Mouse (Mus musculus) heart, adult 2 months (tissue): ENCODE measurements at regions not wholly inside any gene's neighbourhood (a gene's known extent, or its start where the extent isn't known, plus 50 kb on each side); places are given as distances from the start of the nearest gene placed in this dataset.
"Not testable (repeated sequence)": the region's sequence is repeated elsewhere in the genome, so short reads cannot be mapped to it uniquely, and the experiment has no call there.

Experiments used
- DNase-seq, 2 experiments: peaks; one replicate each; pipeline ENCODE4 v3.0.0; 2021
- H3K27ac ChIP-seq: fragments of 200-600 bp; 2 replicates; pipeline ENCODE4 v1.8.1; 2022
- H3K27me3 ChIP-seq: fragments of 200-500 bp; 2 replicates; pipeline ENCODE4 v1.6.1; 2012; ENCODE audit warnings: mild to moderate bottlenecking, low read length, inconsistent platforms, mixed read lengths; ENCODE audit not compliant: control insufficient read depth, insufficient read depth
- H3K36me3 ChIP-seq: fragments of 200-500 bp; 2 replicates; pipeline ENCODE4 v1.6.1; 2012; ENCODE audit warnings: low read length, inconsistent platforms; ENCODE audit not compliant: control insufficient read depth, insufficient read depth
- H3K4me1 ChIP-seq: fragments of 200-500 bp; 2 replicates; pipeline ENCODE4 v1.6.1; 2011; ENCODE audit warnings: low read length; ENCODE audit not compliant: control insufficient read depth, insufficient read depth
- H3K4me3 ChIP-seq: fragments of 200-600 bp; 2 replicates; pipeline ENCODE4 v1.8.1; 2022
- H3K79me2 ChIP-seq: fragments of 200-500 bp; replicated peaks from 2 replicates; pipeline ENCODE4 v1.6.1; 2012; ENCODE audit warnings: mild to moderate bottlenecking, inconsistent platforms, low read length, moderate library complexity, mixed read lengths; ENCODE audit not compliant: control insufficient read depth, insufficient read depth
- H3K9ac ChIP-seq: fragments of 200-500 bp; 2 replicates; pipeline ENCODE4 v1.6.1; 2012; ENCODE audit warnings: low read depth, mild to moderate bottlenecking, control low read depth, inconsistent platforms, low read length, mixed read lengths
- CTCF ChIP-seq: fragments of 200-600 bp; IDR thresholded peaks from 2 replicates; pipeline ENCODE4 v1.8.1; 2022; ENCODE audit warnings: antibody characterized with exemption, mild to moderate bottlenecking, moderate library complexity
- EP300 ChIP-seq: fragments of 200-500 bp; IDR thresholded peaks from 2 replicates; pipeline ENCODE4 v1.6.1; 2011; ENCODE audit warnings: low read depth, low read length, control low read depth; ENCODE audit not compliant: insufficient read depth
- POLR2A ChIP-seq: fragments of 200-500 bp; IDR thresholded peaks from 2 replicates; pipeline ENCODE4 v1.6.1; 2011; ENCODE audit warnings: mild to moderate bottlenecking, low read depth, low read length, control low read depth; ENCODE audit not compliant: insufficient read depth
- WGBS: fragments of 180-500 bp; shearing (Covaris S2); methylation state at CpG from one replicate; pipeline ENCODE4 v1.1.7; 2018; 5-methylcytosine and 5-hydroxymethylcytosine counted together
- intact Hi-C: fragments of 180-260 bp; cut with DNase I; formaldehyde crosslinking; loops from one replicate; pipeline ENCODE4 v1.15.1; 2025

DNA sequence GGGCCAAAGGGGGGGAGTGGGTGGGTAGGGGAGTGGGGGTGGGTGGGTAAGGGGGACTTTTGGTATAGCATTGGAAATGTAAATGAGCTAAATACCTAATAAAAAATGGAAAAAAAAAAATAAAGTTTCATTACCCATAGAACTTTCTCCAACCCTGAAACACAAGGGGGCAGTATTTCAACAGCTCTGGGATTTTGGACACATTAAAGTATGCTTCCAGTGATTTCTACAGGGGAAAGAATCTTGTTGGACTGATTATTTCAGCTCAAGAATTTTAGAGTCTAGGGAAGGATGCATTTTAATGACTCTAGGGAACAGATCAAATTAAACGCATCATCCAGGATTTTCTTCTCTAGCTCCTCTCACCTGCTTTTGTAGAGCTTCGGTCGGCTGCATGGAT is 345.9 kb downstream of the Nrcam start:
- H3K9ac ChIP-seq, H3K4me3 ChIP-seq, H3K4me1 ChIP-seq, DNase-seq, H3K79me2 ChIP-seq, H3K27me3 ChIP-seq, H3K27ac ChIP-seq, H3K36me3 ChIP-seq: not testable (repeated sequence)
- intact Hi-C loops, result loop anchor here (5.0 kb wide), 1 partner anchor 488 kb away; no protein-coding TSS in a partner anchor
- WGBS, result 68% methylated on average over 3 of the region's 3 CpGs
- peak; percentile 52 for TF ChIP-seq CTCF

DNA sequence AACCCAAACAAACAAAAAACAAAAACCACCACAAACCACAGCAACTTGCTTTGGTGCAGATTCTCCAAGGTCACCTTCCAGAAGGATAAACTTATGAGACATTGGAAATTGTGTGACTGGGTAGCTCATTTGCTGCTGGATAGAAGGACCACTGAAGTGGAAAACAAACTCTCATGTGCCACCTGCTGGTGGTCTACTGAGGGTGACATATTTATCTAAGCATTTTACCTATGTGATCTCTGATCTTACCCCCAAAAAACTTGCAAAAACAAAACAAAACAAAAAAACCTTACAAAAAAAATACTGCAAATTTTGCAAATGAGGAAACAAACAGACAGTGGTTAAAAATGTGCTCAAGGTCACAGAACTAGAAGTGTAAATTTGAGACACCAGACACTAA is 346.3 kb downstream of the Nrcam start:
- Histone ChIP-seq H3K4me1 (no peaks in the 10 kb centered on the region), H3K79me2 (no peaks in the 10 kb centered on the region), H3K27ac (no peak overlapping the region), H3K9ac (no peak overlapping the region), H3K4me3 (no peak overlapping the region), H3K27me3 (no peaks in the 10 kb centered on the region), H3K36me3 (no peaks in the 10 kb centered on the region)
- intact Hi-C loops, result no loop called here
- DNase-seq, result no peak
- TF ChIP-seq EP300, result no peak
- no peak for TF ChIP-seq POLR2A
- TF ChIP-seq CTCF, result no peak
